39 mouse cellular contexts compared by ENCODE assay signal in the genomic region with DNA sequence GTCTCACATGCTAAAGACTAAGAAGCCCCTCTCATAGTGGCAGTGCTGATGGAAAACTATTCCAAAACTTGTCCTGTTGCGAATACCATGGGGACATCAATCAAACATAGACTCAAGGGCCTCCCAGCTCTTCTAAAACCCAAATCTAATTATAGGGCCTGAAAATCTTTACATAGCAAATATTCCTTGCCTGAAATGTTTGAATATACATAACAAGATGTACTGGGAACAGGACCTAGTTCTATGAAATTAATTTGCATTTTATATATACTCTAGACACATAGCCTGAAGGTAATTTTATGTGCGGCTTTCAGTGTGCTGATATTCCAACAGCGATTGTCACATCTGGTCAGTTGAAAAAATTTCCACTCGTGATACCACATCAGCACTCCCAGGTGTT. TPM values are rescaled to one million over a fixed set of nuclear protein-coding genes. Genes with fewer than 3 reads are reported as not detected.
"Had no signal": no experiment of that assay in that cellular context is flagged by ENCODE, and none has a peak within 500 bp of the region (broad histone marks: within the 10 kb centered on the region; RNA-seq: fewer than 3 reads in every experiment).

No protein-coding gene starts in this region.

- H3K27me3 ChIP-seq: limb, embryonic 12.5 days; limb, embryonic 13.5 days; limb, embryonic 15.5 days; liver, embryonic 12.5 days; liver, embryonic 13.5 days; liver, embryonic 15.5 days; lung, embryonic 15.5 days; megakaryocyte, embryonic 14.5 days; midbrain, embryonic 12.5 days; midbrain, embryonic 13.5 days; midbrain, embryonic 15.5 days; neural tube, embryonic 12.5 days; neural tube, embryonic 13.5 days had no signal

- H3K4me3 ChIP-seq: limb, embryonic 10.5 days; limb, embryonic 12.5 days; limb, embryonic 13.5 days; limb, embryonic 15.5 days; liver, embryonic 12.5 days; liver, embryonic 13.5 days; liver, embryonic 15.5 days; lung, embryonic 15.5 days; megakaryocyte, embryonic 14.5 days; midbrain, embryonic 10.5 days; midbrain, embryonic 12.5 days; midbrain, embryonic 13.5 days; midbrain, embryonic 15.5 days; myocyte; neural tube, embryonic 12.5 days; neural tube, embryonic 13.5 days had no signal

- H3K9me3 ChIP-seq: limb, embryonic 10.5 days; limb, embryonic 12.5 days; limb, embryonic 13.5 days; limb, embryonic 15.5 days; liver, embryonic 12.5 days; liver, embryonic 13.5 days; liver, embryonic 15.5 days; lung, embryonic 15.5 days; midbrain, embryonic 10.5 days; midbrain, embryonic 12.5 days; midbrain, embryonic 13.5 days; midbrain, embryonic 15.5 days; neural tube, embryonic 12.5 days; neural tube, embryonic 13.5 days had no signal

- H3K9ac ChIP-seq: limb, embryonic 12.5 days; limb, embryonic 13.5 days; limb, embryonic 15.5 days; liver, embryonic 12.5 days; liver, embryonic 13.5 days; liver, embryonic 14.5 days; liver, embryonic 15.5 days; liver, postnatal 0 days; lung, embryonic 14.5 days; lung, embryonic 15.5 days; midbrain, embryonic 12.5 days; midbrain, embryonic 13.5 days; midbrain, embryonic 15.5 days; neural tube, embryonic 12.5 days; neural tube, embryonic 13.5 days had no signal

- H3K36me3 ChIP-seq: limb, embryonic 10.5 days; limb, embryonic 12.5 days; limb, embryonic 13.5 days; limb, embryonic 15.5 days; liver, embryonic 12.5 days; liver, embryonic 13.5 days; liver, embryonic 15.5 days; lung, embryonic 15.5 days; midbrain, embryonic 10.5 days; midbrain, embryonic 12.5 days; midbrain, embryonic 13.5 days; midbrain, embryonic 15.5 days; neural tube, embryonic 12.5 days; neural tube, embryonic 13.5 days had no signal

- H3K27ac ChIP-seq: limb, embryonic 10.5 days; limb, embryonic 12.5 days; limb, embryonic 13.5 days; limb, embryonic 15.5 days; liver, embryonic 12.5 days; liver, embryonic 13.5 days; liver, embryonic 14.5 days; liver, embryonic 15.5 days; lung, embryonic 15.5 days; macrophage; midbrain, embryonic 10.5 days; midbrain, embryonic 12.5 days; midbrain, embryonic 13.5 days; midbrain, embryonic 15.5 days; neural tube, embryonic 12.5 days; neural tube, embryonic 13.5 days had no signal

- DNase-seq: left cerebral cortex, postnatal 4 days; liver; liver, embryonic 13.5 days; liver, postnatal 0 days; lung, adult 18-20 months; lung, adult 2 months; lung, embryonic 14.5 days; lung, postnatal 10 days; lung, postnatal 14 days; lung, postnatal 36 days; lung, postnatal 4 days; midbrain, embryonic 14.5 days had no signal

- H3K4me2 ChIP-seq: limb, embryonic 12.5 days; limb, embryonic 13.5 days; limb, embryonic 15.5 days; liver, embryonic 11.5 days; liver, embryonic 12.5 days; liver, embryonic 13.5 days; liver, embryonic 15.5 days; lung, embryonic 14.5 days; lung, embryonic 15.5 days; midbrain, embryonic 11.5 days; midbrain, embryonic 12.5 days; midbrain, embryonic 13.5 days; midbrain, embryonic 15.5 days; neural tube, embryonic 12.5 days; neural tube, embryonic 13.5 days had no signal

- H3K4me1 ChIP-seq: limb, embryonic 10.5 days; limb, embryonic 12.5 days; limb, embryonic 13.5 days; limb, embryonic 15.5 days; liver, embryonic 12.5 days; liver, embryonic 13.5 days; liver, embryonic 15.5 days; lung, embryonic 15.5 days; megakaryocyte, embryonic 14.5 days; midbrain, embryonic 10.5 days; midbrain, embryonic 12.5 days; midbrain, embryonic 13.5 days; midbrain, embryonic 15.5 days; neural tube, embryonic 12.5 days; neural tube, embryonic 13.5 days had no signal

- ATAC-seq: liver, embryonic 12.5 days; liver, postnatal 0 days; lung, postnatal 0 days; midbrain, embryonic 13.5 days; midbrain, embryonic 15.5 days; midbrain, embryonic 16.5 days had no signal

RNA-seq across cellular contexts. Expression of a gene that starts 8.0 kb away (rescaled TPM):
- total RNA-seq: liver, adult 2 months; megakaryocyte progenitor cell, adult 5-6 weeks; megakaryocyte, adult 5-6 weeks; megakaryocyte-erythroid progenitor cell, adult 5-6 weeks; midbrain, postnatal 0 days; monocyte, adult 5-6 weeks had no signal
- polyA plus RNA-seq: limb, embryonic 10.5 days; liver, adult 2 months; liver, embryonic 14.5 days; liver, postnatal 0 days; lung, embryonic 14.5 days; macrophage; midbrain, embryonic 10.5 days; midbrain, embryonic 11.5 days; midbrain, embryonic 12.5 days; midbrain, embryonic 15.5 days; midbrain, embryonic 16.5 days had no signal
